ENCODE assay signal across 12 mouse cellular contexts in the genomic region with DNA sequence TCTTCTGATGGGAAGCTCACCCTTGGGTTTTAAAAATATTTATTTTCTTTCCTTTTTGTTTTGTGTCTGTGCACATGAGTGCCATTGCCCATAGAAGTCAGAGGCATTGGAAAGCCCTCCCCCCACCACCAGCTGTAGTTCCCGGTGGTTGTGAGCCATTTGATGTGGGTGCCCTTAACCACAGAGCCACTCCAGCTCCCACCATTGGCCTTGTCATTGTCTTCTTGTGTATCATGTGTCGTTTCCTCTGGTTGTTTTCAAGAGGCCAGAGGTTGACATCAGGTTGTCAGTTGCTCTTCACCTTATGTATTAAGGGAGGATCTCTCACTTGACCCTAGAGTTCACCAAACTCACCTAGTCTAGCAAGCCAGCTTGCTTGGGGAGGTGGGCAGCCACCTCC.
"Had no signal": no experiment of that assay in that cellular context is flagged by ENCODE, and none has a peak within 500 bp of the region (broad histone marks: within the 10 kb centered on the region; RNA-seq: fewer than 3 reads in every experiment).

No protein-coding gene starts in this region.

- H3K4me3 ChIP-seq: limb, embryonic 13.5 days; megakaryocyte, embryonic 14.5 days; midbrain, embryonic 15.5 days had no signal

- H3K9ac ChIP-seq: limb, embryonic 13.5 days; liver, embryonic 14.5 days; midbrain, embryonic 15.5 days had no signal

- ATAC-seq: lung, postnatal 0 days; midbrain, embryonic 15.5 days had no signal

- H3K4me2 ChIP-seq: limb, embryonic 13.5 days; midbrain, embryonic 11.5 days; midbrain, embryonic 15.5 days had no signal

- H3K4me1 ChIP-seq: limb, embryonic 13.5 days; midbrain, embryonic 15.5 days had no signal

- H3K27ac ChIP-seq: limb, embryonic 13.5 days; liver, embryonic 14.5 days; midbrain, embryonic 15.5 days; stomach, postnatal 0 days had no signal

- H3K27me3 ChIP-seq: limb, embryonic 13.5 days; megakaryocyte, embryonic 14.5 days; midbrain, embryonic 15.5 days had no signal

- H3K9me3 ChIP-seq: limb, embryonic 13.5 days; megakaryocyte, embryonic 14.5 days; midbrain, embryonic 15.5 days had no signal

- DNase-seq: kidney, adult 18-20 months; kidney, postnatal 14 days; left cerebral cortex, postnatal 4 days; lung, adult 2 months; lung, postnatal 4 days had no signal
